Mouse (Mus musculus): ENCODE measurements around the gene Hdc.

Hdc gene

DNA sequence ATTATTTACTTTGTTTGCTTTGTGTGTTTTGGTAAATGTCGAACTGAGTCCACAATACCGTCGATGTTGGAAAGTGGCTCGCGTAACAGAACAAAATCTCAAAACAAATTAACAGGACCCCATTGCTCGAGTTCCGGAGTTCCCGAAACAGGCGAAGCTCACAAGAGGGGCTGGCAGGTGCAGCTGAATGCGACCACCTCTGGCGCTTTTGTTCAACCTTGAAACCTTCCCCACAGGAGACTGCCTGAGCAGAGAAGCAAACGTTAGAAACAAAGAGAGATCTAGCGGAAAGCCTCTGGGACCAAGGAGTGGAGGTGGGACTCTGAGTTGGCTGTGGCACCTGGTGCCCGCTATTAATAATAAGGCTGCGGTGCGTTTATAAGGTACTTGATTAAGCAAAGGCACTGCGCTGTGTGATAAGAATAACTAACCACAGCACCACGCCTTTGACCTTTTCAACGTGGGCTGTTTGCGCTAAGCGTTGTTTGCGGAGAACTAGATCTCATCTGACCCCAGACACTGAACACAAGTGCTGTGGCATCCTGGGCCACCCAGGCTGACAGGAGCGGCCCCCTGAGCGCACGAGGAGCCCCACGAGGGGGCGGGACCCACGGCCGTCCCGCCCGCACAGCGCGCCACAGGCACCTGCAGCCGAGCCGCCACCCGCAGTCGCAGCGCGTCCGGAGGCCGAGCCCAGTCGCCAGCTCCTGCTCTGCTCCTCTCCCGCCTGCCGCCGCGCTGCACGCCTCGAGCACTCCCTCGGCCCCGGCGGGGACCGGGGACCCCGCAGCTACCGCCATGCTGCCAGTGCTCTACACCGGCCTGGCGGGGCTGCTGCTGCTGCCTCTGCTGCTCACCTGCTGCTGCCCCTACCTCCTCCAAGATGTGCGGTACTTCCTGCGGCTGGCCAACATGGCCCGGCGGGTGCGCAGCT, 66.5 kb downstream of the Hdc start, which contains the start of gene Slc27a2:
Slc27a2 (plus strand) TSS at position 51 of the 934 bp plus-strand sequence.
- DNase-seq (ENCODE audit: low spot score) = peak; percentile 61

DNA sequence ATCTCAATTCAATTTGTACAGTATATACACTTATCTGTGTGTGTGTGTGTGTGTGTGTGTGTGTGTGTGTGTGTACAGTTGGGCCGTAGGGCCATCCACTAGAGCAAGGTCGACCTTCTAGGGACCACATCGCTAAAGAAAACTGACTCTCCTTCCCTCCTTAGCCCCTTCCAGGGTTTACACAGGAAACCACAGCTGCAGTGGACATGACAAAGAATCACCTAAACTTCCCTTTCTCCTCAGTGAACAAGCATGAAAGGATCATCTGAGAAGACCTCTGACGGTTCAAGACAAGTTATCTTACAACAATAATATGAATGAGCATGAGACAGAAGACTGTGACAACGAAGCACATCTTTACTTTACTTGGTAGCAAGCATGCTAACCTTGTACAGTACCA, 67.2 kb downstream of the Hdc start:
- DNase-seq (ENCODE audit: low spot score) = no peak

DNA sequence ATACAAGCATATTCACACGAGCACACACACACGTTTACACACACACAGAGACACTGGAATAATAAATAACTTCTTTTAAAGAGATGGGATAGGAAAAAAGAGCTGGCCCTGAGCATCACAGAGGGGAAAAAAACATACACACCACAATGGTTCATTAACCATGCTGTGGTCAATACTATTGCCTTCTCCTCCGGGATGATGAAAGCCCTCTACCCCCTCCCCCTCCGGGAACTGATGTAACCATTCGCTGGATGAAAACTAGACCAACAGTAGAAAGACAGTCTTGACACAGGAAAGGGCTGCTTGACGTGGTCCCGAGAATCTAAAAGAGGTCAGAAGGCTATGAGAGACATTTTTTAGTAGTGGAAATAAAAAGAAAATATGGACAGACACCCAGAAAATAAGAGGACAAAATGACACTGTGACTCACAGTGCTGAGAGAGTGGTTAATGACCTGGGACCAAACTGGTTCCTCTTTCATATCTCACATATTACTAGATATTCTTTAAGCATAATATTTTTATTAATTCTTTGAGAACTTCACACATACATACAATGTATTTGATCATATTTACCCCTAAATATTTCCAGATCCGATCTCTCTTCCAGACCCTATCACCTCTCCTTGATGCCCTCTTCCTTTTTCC, 67.7 kb downstream of the Hdc start:
- no peak for DNase-seq (ENCODE audit: low spot score)

DNA sequence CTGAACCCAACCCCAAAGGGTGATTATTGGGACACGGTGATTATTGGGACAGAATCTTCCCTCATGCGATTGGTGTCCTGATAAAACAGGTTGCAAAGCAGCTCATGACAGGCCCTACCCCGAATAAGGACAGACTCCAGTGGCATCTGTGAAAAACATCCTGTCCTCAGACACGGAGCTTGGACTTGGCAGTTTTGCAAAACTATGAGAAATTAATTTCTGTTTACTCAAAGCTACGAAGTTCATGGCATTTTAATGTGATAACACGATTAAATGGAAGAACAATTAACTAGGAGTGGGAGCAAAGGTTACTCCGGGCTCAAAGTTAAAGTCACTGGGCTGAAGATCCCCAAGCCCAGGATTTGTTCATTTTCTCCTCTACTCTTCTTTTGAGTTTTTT, 69.4 kb downstream of the Hdc start:
- DNase-seq (ENCODE audit: low spot score) = no peak

DNA sequence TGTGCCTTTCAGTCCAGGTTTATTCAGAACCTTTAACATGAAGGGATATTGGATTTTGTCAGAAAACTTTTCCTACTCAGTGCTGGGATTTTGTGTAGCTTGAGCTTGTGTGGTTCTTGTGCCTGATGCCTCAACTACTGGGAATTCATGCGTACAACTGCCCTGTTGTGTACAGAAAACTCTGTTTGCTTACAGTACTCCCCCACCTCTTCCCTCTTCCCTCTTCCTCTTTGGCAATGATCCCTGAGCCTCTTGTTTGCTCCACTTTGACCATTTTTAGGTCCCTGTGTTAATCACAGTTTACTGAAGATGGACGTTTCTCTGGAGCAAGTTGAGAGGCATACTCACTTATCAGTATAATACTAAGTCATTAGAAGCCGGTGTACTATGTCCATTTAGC, 72.7 kb downstream of the Hdc start:
- DNase-seq (ENCODE audit: low spot score) = no peak

DNA sequence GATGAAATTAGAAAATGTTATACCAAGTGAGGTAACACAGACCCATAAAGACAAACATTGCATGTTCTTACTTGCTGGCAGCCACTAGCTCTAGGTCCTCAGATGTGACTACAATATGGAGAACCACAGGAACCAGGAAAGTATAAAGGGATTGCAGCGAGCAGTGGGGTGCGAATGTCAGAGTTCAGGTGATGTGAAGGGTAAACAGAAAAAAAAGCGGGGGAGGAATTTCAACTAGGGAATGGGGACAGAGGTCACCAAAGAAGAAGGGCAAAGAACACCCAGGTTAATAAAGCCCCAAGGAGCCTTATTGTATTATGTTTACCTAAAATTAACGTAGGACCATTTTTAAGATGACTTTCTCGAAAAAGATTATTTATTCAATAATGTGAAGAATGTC, 73.8 kb downstream of the Hdc start:
- no peak for DNase-seq (ENCODE audit: low spot score)
